Mouse (Mus musculus) neural tube, postnatal 0 days (tissue): ENCODE measurements around the gene Dazap1. TPM values are rescaled to one million over a fixed set of nuclear protein-coding genes. Genes with fewer than 3 reads are reported as not detected.

Experiments used
- microRNA-seq: library from miRNA; unstranded; fragments of <30 nt; microRNA quantifications from one replicate; pipeline ENCODE4, GENCODE M21; 2016
- polyA plus RNA-seq: library from polyadenylated mRNA; unstranded; fragments of >200 nt; fragmentation: Nextera tagmentation; extraction: Ambion mirVana; gene quantifications from 2 replicates; pipeline ENCODE4 v1.2.1, GENCODE M21; 2015

Gene Dazap1
- polyA plus RNA-seq, result 32.5 and 35.2 TPM in 2 replicates

DNA sequence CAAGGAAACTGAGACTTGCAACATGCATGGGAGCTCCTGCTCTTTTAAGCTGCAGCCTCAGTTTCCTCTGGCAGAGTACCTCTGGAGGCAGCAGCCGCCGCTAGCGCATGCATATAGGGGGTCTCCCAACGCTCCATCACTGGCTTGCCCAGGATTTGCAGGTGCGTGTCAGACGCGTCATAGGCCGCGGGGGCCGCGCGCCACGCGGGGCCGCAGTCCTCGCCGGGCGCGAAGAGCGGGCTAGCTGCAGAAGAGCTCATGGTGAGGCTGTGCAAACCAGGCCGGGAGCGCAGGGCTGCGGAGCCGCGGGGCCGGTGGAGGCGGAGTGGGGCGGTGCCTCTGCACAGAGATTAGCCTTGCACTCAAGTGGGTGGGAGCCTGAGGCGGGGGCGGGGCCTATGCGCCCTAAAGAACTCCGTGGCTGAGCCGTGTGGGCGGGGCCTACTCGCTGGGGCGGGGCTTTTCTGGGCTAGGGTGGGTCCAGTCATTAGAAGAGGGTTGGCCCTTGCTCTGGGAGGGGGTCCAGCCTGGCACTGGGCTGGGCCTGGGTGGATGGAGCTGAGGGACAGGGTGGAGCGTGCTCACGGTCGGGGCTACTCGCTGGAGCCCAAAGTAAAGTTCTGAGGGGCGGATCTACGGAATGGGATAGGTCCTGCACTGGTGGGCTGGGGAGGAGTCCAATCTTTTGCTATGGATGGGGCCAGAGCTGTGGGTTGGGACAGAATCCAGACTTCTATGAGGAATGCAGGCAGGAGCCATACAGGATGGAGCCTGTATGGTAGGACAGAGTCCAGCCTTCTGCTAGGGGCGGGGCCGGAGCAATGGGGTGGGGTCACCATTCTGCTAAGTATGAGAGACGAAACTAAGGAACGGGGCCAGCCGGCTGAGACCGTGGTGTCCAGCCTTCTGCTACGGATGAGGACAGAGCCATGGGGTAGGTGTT is at the start of gene Dazap1, which contains the start of gene Gamt:
Gene Dazap1, plus strand, starts transcription at position 845 of the 943 bp plus-strand sequence.
Gene Gamt, minus strand, starts transcription at position 371 of the 943 bp plus-strand sequence.

DNA sequence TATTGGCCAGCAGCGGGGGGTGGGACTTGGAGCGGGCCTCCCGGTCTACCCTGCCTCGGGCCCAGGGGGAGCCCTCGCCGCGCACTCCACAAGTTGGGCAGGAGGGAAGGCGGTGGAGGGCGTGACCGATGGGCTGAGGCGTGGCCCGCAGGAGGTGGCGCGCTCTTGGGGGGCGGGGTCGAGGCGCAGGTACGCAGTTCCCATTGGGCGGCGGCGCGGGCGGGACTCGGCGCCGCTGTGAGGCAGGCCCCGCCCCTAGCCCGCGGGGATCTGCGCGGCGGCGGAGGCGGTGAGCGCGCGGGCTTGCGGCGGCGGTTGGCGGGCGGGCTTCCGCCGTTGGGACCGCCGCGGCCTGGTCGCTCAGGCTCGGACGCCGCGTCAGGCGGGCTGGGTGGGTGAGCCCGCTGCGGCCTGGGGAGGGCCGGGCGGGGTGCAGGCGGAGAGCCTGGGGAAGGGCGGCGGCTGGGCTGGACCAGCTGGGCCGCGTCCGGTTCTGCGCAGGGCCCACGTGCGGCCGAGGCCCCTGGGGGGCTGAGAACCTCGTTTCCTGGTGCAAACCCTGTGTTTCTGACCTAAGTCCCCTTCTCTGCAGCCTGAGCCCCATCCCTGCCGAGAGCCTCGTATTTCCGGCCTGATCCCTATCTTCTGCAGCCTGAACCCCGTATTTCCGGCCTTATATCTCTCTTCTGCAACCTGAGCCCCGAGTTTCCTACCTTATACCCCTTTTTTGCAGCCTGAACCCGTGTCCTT is 34.7 kb upstream of the Dazap1 start, which contains the start of gene Mum1:
Gene Mum1, plus strand, starts transcription at position 19 of the 750 bp plus-strand sequence.

DNA sequence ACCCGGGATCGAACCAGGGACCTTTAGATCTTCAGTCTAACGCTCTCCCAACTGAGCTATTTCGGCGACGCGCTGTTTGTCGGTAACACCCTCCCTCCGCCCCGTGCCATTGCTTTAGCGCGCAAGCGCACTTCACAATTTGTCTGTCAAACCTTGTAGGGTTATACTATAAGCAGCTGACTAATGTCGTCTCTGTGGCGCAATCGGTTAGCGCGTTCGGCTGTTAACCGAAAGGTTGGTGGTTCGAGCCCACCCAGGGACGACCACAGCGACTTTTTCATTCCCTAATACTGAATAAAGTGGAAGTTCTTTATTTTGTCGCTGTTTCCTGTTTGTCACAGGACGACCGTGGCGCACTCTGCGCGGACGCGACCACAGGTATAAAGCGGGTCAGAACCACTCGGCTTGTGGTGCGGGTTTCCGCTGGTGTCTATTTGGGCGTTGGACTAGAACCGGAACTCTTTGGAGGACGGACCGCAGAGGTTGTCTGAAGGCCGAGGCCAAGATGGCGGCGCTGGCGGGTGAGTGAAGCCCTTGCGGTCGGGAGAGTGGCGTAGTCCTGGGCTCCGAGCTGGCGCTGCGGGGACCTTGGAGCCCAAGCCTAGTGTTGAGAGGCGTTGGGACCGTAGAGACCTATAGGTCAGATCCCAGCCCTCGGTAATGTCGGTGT is 12.2 kb upstream of the Dazap1 start, which contains the start of gene Ndufs7:
Gene Ndufs7, plus strand, starts transcription at position 151 of the 670 bp plus-strand sequence.

DNA sequence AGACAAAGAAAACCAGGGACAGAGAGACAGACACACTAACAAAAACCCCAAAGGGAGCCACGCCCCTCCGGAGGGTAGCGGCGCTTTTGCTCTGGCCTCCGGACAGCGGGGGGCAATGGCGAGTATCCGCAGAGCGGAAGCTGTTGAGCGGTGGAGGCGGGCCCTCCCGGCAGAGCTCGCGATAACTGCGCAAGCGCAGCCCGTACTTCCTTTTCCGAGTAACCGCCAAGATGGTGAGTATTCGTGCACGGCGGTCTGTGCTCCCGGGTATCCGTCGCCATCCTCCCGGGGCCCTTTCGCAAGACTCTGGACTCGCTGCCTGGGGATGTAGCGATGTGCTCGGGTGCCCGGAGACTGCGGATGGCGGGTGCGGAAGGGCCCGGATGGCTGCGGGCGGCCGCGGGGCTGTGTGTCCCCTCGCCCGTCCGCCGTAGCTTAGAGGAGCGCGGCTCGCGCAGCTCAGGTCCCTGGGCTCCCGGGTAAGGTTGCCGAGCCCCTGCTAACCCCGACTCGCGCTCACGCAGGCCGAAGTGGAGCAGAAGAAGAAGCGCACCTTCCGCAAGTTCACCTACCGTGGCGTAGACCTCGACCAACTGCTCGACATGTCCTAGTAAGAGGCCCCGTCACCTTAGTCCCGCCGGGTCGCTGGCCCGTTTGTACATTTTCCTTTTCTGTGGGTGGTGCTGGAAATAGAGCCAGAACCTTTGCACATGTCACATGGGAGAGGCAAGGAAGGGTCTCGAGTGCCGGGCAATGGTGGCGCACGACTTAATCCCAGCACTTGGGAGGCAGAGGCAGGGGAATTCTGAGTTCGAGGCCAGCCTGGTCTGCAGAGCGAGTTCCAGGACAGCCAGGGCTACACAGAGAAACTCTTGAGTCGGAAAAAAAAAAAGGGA is 31.2 kb downstream of the Dazap1 start, which contains the start of gene Rps15:
Gene Rps15, plus strand, starts transcription at position 203 of the 896 bp plus-strand sequence.

DNA sequence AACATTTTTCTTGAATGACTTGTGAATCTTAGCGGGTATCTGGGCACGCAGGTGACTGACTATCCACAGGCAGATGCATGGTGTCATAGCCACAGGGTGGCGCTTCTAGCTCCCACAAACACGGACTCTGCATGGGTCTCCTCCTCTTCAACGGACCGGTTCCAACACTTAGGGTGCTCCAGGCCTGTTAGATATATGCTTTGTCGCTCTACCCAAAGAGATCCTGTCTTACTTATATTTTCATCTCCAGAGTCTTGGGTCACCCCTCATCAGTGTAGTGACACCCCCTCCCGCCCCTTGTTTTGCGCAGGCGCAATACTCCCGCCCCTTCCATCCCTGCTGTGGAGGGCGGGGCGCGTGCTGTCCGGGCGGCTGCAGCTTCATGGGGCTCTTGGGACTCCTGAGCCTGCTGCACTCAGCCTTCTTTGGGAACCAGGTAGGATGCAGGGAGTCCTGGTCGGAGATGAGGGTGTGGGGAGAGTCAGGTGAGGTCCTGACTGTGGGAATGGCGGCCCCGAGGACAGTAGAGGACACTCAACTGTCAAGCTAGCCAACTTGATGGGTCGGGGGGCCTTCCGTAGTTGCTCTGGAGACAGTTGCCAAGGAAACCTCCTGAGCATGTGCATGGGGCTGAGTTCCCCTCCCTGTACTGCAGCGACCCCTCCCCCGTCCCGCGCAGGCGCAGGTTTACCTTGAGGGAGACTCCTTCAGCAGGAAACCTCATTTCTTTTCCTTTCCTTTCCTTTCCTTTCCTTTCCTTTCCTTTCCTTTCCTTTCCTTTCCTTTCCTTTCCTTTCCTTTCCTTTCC is 34.5 kb downstream of the Dazap1 start, which contains the start of gene Apc2:
Gene Apc2, plus strand, starts transcription at position 360 of the 808 bp plus-strand sequence.

DNA sequence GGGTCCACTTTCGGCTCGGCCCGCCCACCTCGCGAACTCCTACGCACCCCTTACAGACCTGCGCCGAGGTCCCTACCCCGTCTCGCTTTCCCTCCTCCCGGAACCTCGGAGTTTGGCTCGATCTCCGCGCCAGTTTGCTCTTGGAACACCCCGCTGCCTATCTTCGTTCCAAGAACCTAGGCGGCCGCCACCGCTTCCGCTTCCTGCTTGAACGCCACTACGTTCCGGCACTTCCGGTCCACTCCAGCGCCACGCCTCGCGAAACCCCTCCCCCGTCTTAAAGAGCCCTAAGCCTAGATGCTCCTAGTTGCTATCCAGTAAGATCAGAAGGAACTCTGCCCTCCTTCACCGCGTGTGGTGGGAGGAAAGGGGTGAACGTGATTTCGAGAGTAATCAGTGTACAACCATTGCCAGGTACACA is 59.1 kb downstream of the Dazap1 start, which contains the start of gene 2310011J03Rik:
Gene 2310011J03Rik, minus strand, starts transcription at position 198 of the 421 bp plus-strand sequence.

DNA sequence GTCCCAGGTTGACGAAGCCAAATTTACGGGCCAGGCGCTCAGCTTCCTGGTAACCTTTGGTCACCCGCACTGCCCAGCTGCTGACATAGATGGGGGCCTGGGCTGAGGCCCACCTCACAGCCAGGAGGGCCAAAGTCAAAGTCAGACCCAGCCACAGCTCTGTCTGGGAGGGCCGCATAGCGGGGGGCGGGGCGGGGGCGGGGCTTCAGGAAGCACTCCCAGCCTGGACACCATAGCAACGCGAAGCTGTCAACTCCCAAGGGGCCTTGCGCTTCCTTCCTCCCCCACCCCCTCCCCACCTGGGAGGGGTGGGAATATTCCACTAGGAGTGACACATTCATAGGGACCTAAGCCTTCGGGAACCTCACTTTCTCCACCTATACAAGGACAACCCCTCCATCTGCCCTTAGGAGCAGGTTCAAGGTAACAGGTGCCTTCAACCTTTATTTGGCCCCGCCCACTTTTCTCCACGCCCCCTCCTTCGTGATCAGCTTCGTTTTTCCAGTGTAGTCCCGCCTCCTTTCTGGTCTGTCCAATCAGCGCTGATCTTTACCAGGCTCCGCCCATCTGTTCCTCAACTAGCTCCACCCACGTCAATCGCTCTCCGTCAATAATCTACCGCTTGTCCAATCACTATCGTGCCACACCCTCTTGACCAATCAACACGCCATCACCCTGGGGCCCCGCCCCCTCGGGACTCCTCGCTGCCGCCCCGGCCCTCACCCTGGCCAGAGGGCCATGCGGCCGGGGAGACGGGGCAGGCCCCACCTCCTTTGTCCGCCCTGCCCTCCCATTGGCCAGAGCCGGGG is 68.2 kb downstream of the Dazap1 start, which contains the start of the genes Pcsk4 and Reep6:
Gene Pcsk4, minus strand, starts transcription at position 226 of the 809 bp plus-strand sequence.
Gene Reep6, plus strand, starts transcription at position 681 of the 809 bp plus-strand sequence.

Small RNA genes lying within 50 kb of the gene (microRNA-seq; reads per million reads assigned to microRNA genes)
- gene Mir6911, result 0.87 reads per million

Other genes starting within 250 kb of the Dazap1 start
- gene Arhgap45, start 244.8 kb upstream of the Dazap1 start, polyA plus RNA-seq, result 1.9 TPM in 2 replicates
- 138 and 143 TPM in 2 replicates for gene Polr2e, start 221.7 kb upstream of the Dazap1 start, polyA plus RNA-seq
- 738 and 765 TPM in 2 replicates for gene Gpx4, start 214.3 kb upstream of the Dazap1 start, polyA plus RNA-seq
- 8.5 and 9.0 TPM in 2 replicates for gene Sbno2, start 155.9 kb upstream of the Dazap1 start, polyA plus RNA-seq
- gene Stk11, start 145.7 kb upstream of the Dazap1 start, polyA plus RNA-seq, result 14.6 and 18.3 TPM in 2 replicates
- gene Atp5d, start 122.9 kb upstream of the Dazap1 start, polyA plus RNA-seq, result 803 and 819 TPM in 2 replicates
- 110 and 138 TPM in 2 replicates for gene Cbarp, start 120.7 kb upstream of the Dazap1 start, polyA plus RNA-seq
- 16.4 and 21.8 TPM in 2 replicates for gene Midn, start 113.2 kb upstream of the Dazap1 start, polyA plus RNA-seq
- gene Cirbp, start 95.5 kb upstream of the Dazap1 start, polyA plus RNA-seq, result 566 and 579 TPM in 2 replicates
- 6.4 and 8.1 TPM in 2 replicates for gene 1600002K03Rik, start 88.5 kb upstream of the Dazap1 start, polyA plus RNA-seq
- gene Efna2, start 82.0 kb upstream of the Dazap1 start, polyA plus RNA-seq, result 28.7 and 30.4 TPM in 2 replicates
- 37.7 and 42.6 TPM in 2 replicates for gene Mum1, start 35.1 kb upstream of the Dazap1 start, polyA plus RNA-seq
- gene Ndufs7, start 12.4 kb upstream of the Dazap1 start, polyA plus RNA-seq, result 488 and 508 TPM in 2 replicates
- 28.8 and 33.0 TPM in 2 replicates for gene Gamt, start 474 bp upstream of the Dazap1 start, polyA plus RNA-seq
- gene Rps15, start 31.0 kb downstream of the Dazap1 start, polyA plus RNA-seq, result 656 and 679 TPM in 2 replicates
- gene Apc2, start 34.5 kb downstream of the Dazap1 start, polyA plus RNA-seq, result 70.9 and 88.2 TPM in 2 replicates
- 37.1 and 37.5 TPM in 2 replicates for gene 2310011J03Rik, start 59.1 kb downstream of the Dazap1 start, polyA plus RNA-seq
- 11.0 and 13.5 TPM in 2 replicates for gene Pcsk4, start 68.0 kb downstream of the Dazap1 start, polyA plus RNA-seq
- gene Reep6, start 68.5 kb downstream of the Dazap1 start, polyA plus RNA-seq, result 5.6 and 5.7 TPM in 2 replicates
- 3.5 and 4.6 TPM in 2 replicates for gene Adamtsl5, start 86.9 kb downstream of the Dazap1 start, polyA plus RNA-seq
- gene Plk5, start 95.0 kb downstream of the Dazap1 start, polyA plus RNA-seq, result 8.5 and 8.6 TPM in 2 replicates
- gene Mex3d, start 126.2 kb downstream of the Dazap1 start, polyA plus RNA-seq, result 13.1 and 15.0 TPM in 2 replicates
- gene Mbd3, start 138.1 kb downstream of the Dazap1 start, polyA plus RNA-seq, result 161 and 183 TPM in 2 replicates
- 1,108 and 1,127 TPM in 2 replicates for gene Uqcr11, start 145.3 kb downstream of the Dazap1 start, polyA plus RNA-seq
- gene Tcf3, start 172.2 kb downstream of the Dazap1 start, polyA plus RNA-seq, result 28.8 and 32.2 TPM in 2 replicates
- 0.34 and 0.56 TPM in 2 replicates for gene Onecut3, start 233.3 kb downstream of the Dazap1 start, polyA plus RNA-seq